Mouse (Mus musculus) neural tube, embryonic 10.5 days (tissue): ENCODE data around the gene Lif.

Experiments
- DNase-seq: peaks from one replicate; pipeline ENCODE4 v3.0.0-alpha.2; 2017; ENCODE audit warnings: low spot score; ENCODE audit errors: extremely low spot score

The Lif gene

GRCm38 (mm10) chr11:4256846-4257607, at the start of gene Lif:
Gene Lif, plus strand, starts transcription at chr11:4257557.
- no peak for DNase-seq

GRCm38 (mm10) chr11:4207655-4208054, 49.7 kb upstream of the Lif start:
- DNase-seq: no peak

GRCm38 (mm10) chr11:4209556-4209955, 47.8 kb upstream of the Lif start:
- DNase-seq: no peak

- no peak for DNase-seq
Observed at GRCm38 (mm10) chr11:4210786-4211185, 46.6 kb upstream of the Lif start.

GRCm38 (mm10) chr11:4213107-4213506, 44.2 kb upstream of the Lif start:
- DNase-seq: no peak

- no peak for DNase-seq
Observed at GRCm38 (mm10) chr11:4214572-4214971, 42.8 kb upstream of the Lif start.

- DNase-seq: no peak
Observed at GRCm38 (mm10) chr11:4215061-4215460, 42.3 kb upstream of the Lif start.

- DNase-seq: no peak
Observed at GRCm38 (mm10) chr11:4216248-4217000, 40.9 kb upstream of the Lif start.

GRCm38 (mm10) chr11:4217914-4218629, 39.3 kb upstream of the Lif start, which contains the start of gene Castor1:
Gene Castor1, plus strand, starts transcription at chr11:4218225.
- DNase-seq: peak; percentile 80

GRCm38 (mm10) chr11:4218637-4219036, 38.7 kb upstream of the Lif start:
- no peak for DNase-seq

GRCm38 (mm10) chr11:4219317-4219751, 38.0 kb upstream of the Lif start:
- peak; percentile 43 for DNase-seq

GRCm38 (mm10) chr11:4219908-4220307, 37.4 kb upstream of the Lif start:
- no peak for DNase-seq

- DNase-seq: peak; percentile 78
Observed at GRCm38 (mm10) chr11:4220443-4221400, 36.6 kb upstream of the Lif start.

- no peak for DNase-seq
Observed at GRCm38 (mm10) chr11:4222046-4222950, 35.1 kb upstream of the Lif start.

GRCm38 (mm10) chr11:4223393-4224188, 33.8 kb upstream of the Lif start:
- DNase-seq: no peak

GRCm38 (mm10) chr11:4224223-4224622, 33.1 kb upstream of the Lif start:
- DNase-seq: no peak

GRCm38 (mm10) chr11:4226569-4227325, 30.6 kb upstream of the Lif start:
- no peak for DNase-seq

- no peak for DNase-seq
Observed at GRCm38 (mm10) chr11:4228463-4228862, 28.9 kb upstream of the Lif start.
